Mouse (Mus musculus) CD8-positive naive resting alpha-beta T cell, adult 2 months (primary cell): ENCODE measurements around the gene Rcvrn.

Experiments
- DNase-seq, 2 experiments: peaks; one replicate each; pipeline ENCODE4 v3.0.0; 2022; ENCODE audit warnings: low read depth in 2 of 2, low spot score in 2 of 2

Gene Rcvrn

GRCm38 (mm10) chr11:67694703-67695376 is at the start of gene Rcvrn:
Gene Rcvrn, plus strand, starts transcription at chr11:67695326.
- DNase-seq: no peak

- no peak for DNase-seq
Measured at GRCm38 (mm10) chr11:67647745-67648144, 47.4 kb upstream of the Rcvrn start.

- no peak for DNase-seq
Measured at GRCm38 (mm10) chr11:67648651-67649407, 46.3 kb upstream of the Rcvrn start.

GRCm38 (mm10) chr11:67649971-67650707 is 45.0 kb upstream of the Rcvrn start:
- no peak for DNase-seq

GRCm38 (mm10) chr11:67651731-67652130 is 43.4 kb upstream of the Rcvrn start:
- DNase-seq: no peak

GRCm38 (mm10) chr11:67652194-67652892 is 42.8 kb upstream of the Rcvrn start:
- no peak for DNase-seq

GRCm38 (mm10) chr11:67652893-67653255 is 42.3 kb upstream of the Rcvrn start:
- DNase-seq: no peak

GRCm38 (mm10) chr11:67653521-67654090 is 41.5 kb upstream of the Rcvrn start:
- DNase-seq: no peak

GRCm38 (mm10) chr11:67654514-67654913 is 40.6 kb upstream of the Rcvrn start:
- DNase-seq: no peak

- DNase-seq: no peak
Measured at GRCm38 (mm10) chr11:67655236-67655959, 39.7 kb upstream of the Rcvrn start.

- DNase-seq: no peak
Measured at GRCm38 (mm10) chr11:67656366-67656765, 38.8 kb upstream of the Rcvrn start.

- no peak for DNase-seq
Measured at GRCm38 (mm10) chr11:67656811-67657210, 38.3 kb upstream of the Rcvrn start.

- DNase-seq: no peak
Measured at GRCm38 (mm10) chr11:67657685-67658382, 37.3 kb upstream of the Rcvrn start.

GRCm38 (mm10) chr11:67661465-67661864 is 33.7 kb upstream of the Rcvrn start:
- no peak for DNase-seq

- DNase-seq: no peak
Measured at GRCm38 (mm10) chr11:67663437-67663836, 31.7 kb upstream of the Rcvrn start.

- DNase-seq: no peak
Measured at GRCm38 (mm10) chr11:67664261-67664660, 30.9 kb upstream of the Rcvrn start.

- no peak for DNase-seq
Measured at GRCm38 (mm10) chr11:67664918-67665317, 30.2 kb upstream of the Rcvrn start.

GRCm38 (mm10) chr11:67666129-67666528 is 29.0 kb upstream of the Rcvrn start:
- no peak for DNase-seq

- DNase-seq: no peak
Measured at GRCm38 (mm10) chr11:67667531-67668332, 27.4 kb upstream of the Rcvrn start.
